Mouse (Mus musculus) hindbrain, postnatal 0 days (tissue): ENCODE measurements around the gene Edil3. TPM values are rescaled to one million over a fixed set of nuclear protein-coding genes. Genes with fewer than 3 reads are reported as not detected.

ENCODE experiments used
- ATAC-seq: fragments of 200-750 bp; cut with Nextera tagmentation; 2 replicates; pipeline ENCODE4 v1.8.0; 2017; ENCODE audit warnings: mild to moderate bottlenecking, moderate TSS enrichment, moderate library complexity
- DNase-seq: peaks from one replicate; pipeline ENCODE4 v3.0.0-alpha.2; 2015; ENCODE audit warnings: low spot score
- H3K27ac ChIP-seq: fragments of 300-500 bp; sonication (generic); 2 replicates; pipeline ENCODE4 v1.5.1; 2014; ENCODE audit warnings: mild to moderate bottlenecking
- H3K27me3 ChIP-seq: fragments of 300-500 bp; sonication (generic); 2 replicates; pipeline ENCODE4 v1.6.1; 2014; ENCODE audit warnings: low read length, mixed read lengths; ENCODE audit not compliant: insufficient read depth
- H3K36me3 ChIP-seq: fragments of 300-500 bp; sonication (generic); 2 replicates; pipeline ENCODE4 v1.6.1; 2014; ENCODE audit warnings: low read length, mixed read lengths; ENCODE audit not compliant: insufficient read depth
- H3K4me1 ChIP-seq: fragments of 300-500 bp; sonication (generic); 2 replicates; pipeline ENCODE4 v1.6.1; 2014; ENCODE audit warnings: antibody characterized with exemption, low read length, mixed read lengths; ENCODE audit not compliant: insufficient read depth
- H3K4me2 ChIP-seq: fragments of 300-500 bp; sonication (generic); 2 replicates; pipeline ENCODE4 v1.6.1; 2014; ENCODE audit warnings: low read depth, mild to moderate bottlenecking, low read length, moderate library complexity, mixed read lengths
- H3K4me3 ChIP-seq: fragments of 300-500 bp; sonication (generic); 2 replicates; pipeline ENCODE4 v1.5.1; 2014; ENCODE audit warnings: low read length
- H3K9ac ChIP-seq: fragments of 300-500 bp; sonication (generic); replicated peaks from 2 replicates; pipeline ENCODE4 v1.6.1; 2014; ENCODE audit warnings: mild to moderate bottlenecking, low read length, moderate library complexity, mixed read lengths
- H3K9me3 ChIP-seq: fragments of 300-500 bp; sonication (generic); 2 replicates; pipeline ENCODE4 v1.6.1; 2016; ENCODE audit warnings: low read length, mixed read lengths
- CTCF ChIP-seq: IDR thresholded peaks from 2 replicates; pipeline ENCODE4 v1.5.1; 2016; ENCODE audit warnings: antibody characterized with exemption, control low read depth, low read depth
- WGBS: fragments of 180-500 bp; shearing (Covaris S2); extraction: QIAGEN DNeasy Blood & Tissue Kit; methylation state at CpG from one replicate; pipeline ENCODE4 v1.1.7; 2014; 5-methylcytosine and 5-hydroxymethylcytosine counted together
- polyA plus RNA-seq: library from polyadenylated mRNA; unstranded; fragments of >200 nt; fragmentation: Nextera tagmentation; extraction: Ambion mirVana; gene quantifications from 2 replicates; pipeline ENCODE4 v1.2.1, GENCODE M21; 2015
- total RNA-seq: library from RNA; depleted of rRNA; stranded (reverse); fragments of >200 nt; gene quantifications from 2 replicates; pipeline ENCODE4 v1.2.3, GENCODE M21; 2014

Edil3 gene
- total and polyA plus RNA-seq, 2 experiments from 2014 or later = 51.4 to 90.5 TPM

DNA sequence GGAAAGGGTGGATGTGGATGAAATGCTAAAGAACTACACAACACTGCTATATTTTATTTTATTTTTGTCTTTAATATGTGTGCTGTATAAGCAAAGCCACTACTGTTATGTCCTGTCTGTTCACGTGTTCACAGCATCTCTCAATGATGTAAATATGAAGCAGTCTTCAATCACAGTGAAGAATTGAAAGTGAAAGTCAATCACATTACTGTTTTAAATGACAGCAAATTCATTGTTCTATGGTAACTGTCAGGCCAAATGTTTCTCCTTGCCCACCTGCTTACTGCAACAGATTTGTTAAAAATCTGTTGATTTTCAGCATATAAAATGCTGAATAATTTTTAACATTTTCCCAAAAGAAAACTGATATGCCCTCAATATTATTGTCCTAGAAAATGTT is 499.9 kb downstream of the Edil3 start:
- Histone ChIP-seq H3K27ac (no peak overlapping the region), H3K36me3 (no peaks in the 10 kb centered on the region), H3K9ac (no peak overlapping the region), H3K4me3 (no peak overlapping the region), H3K9me3 (no peaks in the 10 kb centered on the region), H3K27me3 (no peaks in the 10 kb centered on the region), H3K4me1 (no peaks in the 10 kb centered on the region), H3K4me2 (no peak overlapping the region)
- no peak for DNase-seq
- TF ChIP-seq CTCF = no peak
- no peak for ATAC-seq
- 77% methylated on average over 1 of the region's 1 CpGs for WGBS

- TF ChIP-seq CTCF = no peak
- ATAC-seq = no peak
These were observed 503.0 kb downstream of the Edil3 start for GRCm38 (mm10) chr13:89324282-89324681.

GRCm38 (mm10) chr13:89334494-89334893 is 513.2 kb downstream of the Edil3 start:
- no peak overlapping the region for H3K27ac ChIP-seq
- peaks cover 2% of the 10 kb centered on the region; the same call in 1 of the 2 replicates for H3K4me1 ChIP-seq
- no peak overlapping the region for H3K4me2 ChIP-seq
- H3K9me3 ChIP-seq = no peaks in the 10 kb centered on the region
- 43% methylated on average over 1 of the region's 1 CpGs for WGBS
- no peak overlapping the region for H3K9ac ChIP-seq
- DNase-seq (peak; percentile 45), ATAC-seq (no peak)
- H3K36me3 ChIP-seq = no peaks in the 10 kb centered on the region
- H3K4me3 ChIP-seq = no peak overlapping the region
- no peaks in the 10 kb centered on the region for H3K27me3 ChIP-seq
- peak; percentile 54 for TF ChIP-seq CTCF

More at GRCm38 (mm10) chr13:89324282-89324681, 503.0 kb downstream of the Edil3 start:
- H3K9ac ChIP-seq = no peak overlapping the region
- no peak for DNase-seq
- H3K4me2 ChIP-seq = no peak overlapping the region
- H3K4me1 ChIP-seq = no peaks in the 10 kb centered on the region
- 90% methylated on average over 2 of the region's 2 CpGs for WGBS
- no peaks in the 10 kb centered on the region for H3K27me3 ChIP-seq
- no peaks in the 10 kb centered on the region for H3K36me3 ChIP-seq
- no peak overlapping the region for H3K27ac ChIP-seq
- no peaks in the 10 kb centered on the region for H3K9me3 ChIP-seq
- no peak overlapping the region for H3K4me3 ChIP-seq

DNA sequence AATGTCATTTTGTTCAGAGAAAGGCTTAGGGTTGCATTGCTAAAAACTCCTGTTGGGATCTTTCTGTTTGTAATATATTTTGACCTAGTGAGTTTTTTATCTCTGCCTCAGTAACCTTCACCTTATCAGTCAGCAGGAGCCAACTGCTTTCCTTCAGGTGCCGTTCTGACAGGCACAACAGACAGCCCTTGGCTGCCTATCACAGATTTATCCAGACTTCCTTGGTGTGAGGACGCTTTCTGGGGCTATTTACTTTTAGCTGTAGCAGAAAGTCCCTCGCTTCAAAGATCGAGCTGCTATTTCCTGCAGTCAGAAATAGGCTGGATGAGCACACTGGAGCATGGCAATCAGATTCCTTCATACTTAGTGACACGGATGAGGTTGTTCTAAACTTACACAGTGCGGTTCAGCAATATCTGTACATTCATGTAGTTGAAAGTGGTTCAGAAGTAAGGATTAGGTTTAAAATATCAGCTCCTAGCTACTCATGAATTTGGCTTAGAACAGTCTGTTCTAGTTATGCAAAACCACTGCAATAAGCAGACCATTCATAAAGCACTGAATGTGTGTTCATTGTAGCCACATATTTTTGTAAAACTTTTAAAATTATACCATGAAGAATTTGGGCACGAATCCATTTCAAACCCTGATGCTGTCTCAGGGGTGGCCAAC is 514.8 kb downstream of the Edil3 start:
- Histone ChIP-seq H3K9ac (no peak overlapping the region), H3K4me3 (no peak overlapping the region), H3K27ac (no peak overlapping the region), H3K36me3 (no peaks in the 10 kb centered on the region), H3K4me1 (peaks cover 2% of the 10 kb centered on the region; the same call in 1 of the 2 replicates), H3K27me3 (no peaks in the 10 kb centered on the region), H3K9me3 (no peaks in the 10 kb centered on the region), H3K4me2 (no peak overlapping the region)
- WGBS = 59% methylated on average over 7 of the region's 7 CpGs
- DNase-seq = no peak
- no peak for TF ChIP-seq CTCF
- ATAC-seq = no peak

GRCm38 (mm10) chr13:89339055-89339454 is 517.8 kb downstream of the Edil3 start:
- no peak overlapping the region for H3K27ac ChIP-seq
- DNase-seq (peak; percentile 28), ATAC-seq (0 out of 2 replicates have a peak, but pooled peaks have one; percentile 47)
- H3K9ac ChIP-seq = no peak overlapping the region
- TF ChIP-seq CTCF = peak; percentile 7; the same call in 1 of the 2 replicates
- no peaks in the 10 kb centered on the region for H3K27me3 ChIP-seq
- 34% methylated on average over 4 of the region's 4 CpGs for WGBS
- no peak overlapping the region for H3K4me3 ChIP-seq
- no peaks in the 10 kb centered on the region for H3K36me3 ChIP-seq
- H3K9me3 ChIP-seq = no peaks in the 10 kb centered on the region
- H3K4me1 ChIP-seq = peaks cover 2% of the 10 kb centered on the region; the same call in 1 of the 2 replicates
- H3K4me2 ChIP-seq = no peak overlapping the region

GRCm38 (mm10) chr13:89339776-89340175 is 518.5 kb downstream of the Edil3 start:
- ATAC-seq (no peak), DNase-seq (no peak)
- 84% methylated on average over 3 of the region's 3 CpGs for WGBS
- H3K27ac ChIP-seq = no peak overlapping the region
- no peaks in the 10 kb centered on the region for H3K9me3 ChIP-seq
- no peak for TF ChIP-seq CTCF
- H3K27me3 ChIP-seq = no peaks in the 10 kb centered on the region
- peaks cover 2% of the 10 kb centered on the region; the same call in 1 of the 2 replicates for H3K4me1 ChIP-seq
- H3K9ac ChIP-seq = no peak overlapping the region
- H3K4me2 ChIP-seq = no peak overlapping the region
- H3K4me3 ChIP-seq = no peak overlapping the region
- H3K36me3 ChIP-seq = no peaks in the 10 kb centered on the region

DNA sequence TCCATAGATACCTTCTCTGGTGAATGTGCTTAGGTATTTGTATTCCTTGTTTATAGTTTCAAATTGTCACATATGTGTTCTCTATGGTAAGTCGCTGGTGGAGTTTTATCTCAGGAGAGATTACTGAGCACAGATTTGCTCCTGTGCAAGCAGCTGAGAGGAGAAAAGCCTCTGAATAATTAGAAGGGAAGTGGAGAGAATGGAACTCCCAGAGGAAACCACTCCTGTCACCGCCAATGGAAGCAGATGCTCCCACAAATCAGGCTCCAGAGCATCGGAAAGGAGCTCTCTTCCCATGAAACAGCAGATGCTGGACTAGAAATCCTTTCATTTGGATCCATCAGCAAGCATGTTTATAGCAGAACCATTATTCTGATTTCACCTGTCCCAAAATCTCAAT is 534.0 kb downstream of the Edil3 start:
- no peak overlapping the region for H3K4me2 ChIP-seq
- H3K9me3 ChIP-seq = no peaks in the 10 kb centered on the region
- no peak overlapping the region for H3K4me3 ChIP-seq
- H3K4me1 ChIP-seq = no peaks in the 10 kb centered on the region
- ATAC-seq (no peak), DNase-seq (peak; percentile 55)
- no peak overlapping the region for H3K9ac ChIP-seq
- no peaks in the 10 kb centered on the region for H3K27me3 ChIP-seq
- H3K27ac ChIP-seq = no peak overlapping the region
- WGBS = 37% methylated on average over 3 of the region's 3 CpGs
- no peak for TF ChIP-seq CTCF
- no peaks in the 10 kb centered on the region for H3K36me3 ChIP-seq
